Mouse (Mus musculus) neural tube, embryonic 14.5 days (tissue): ENCODE results near the gene Msln. TPM values are rescaled to one million over a fixed set of nuclear protein-coding genes. Genes with fewer than 3 reads are reported as not detected.

Source experiments
- ATAC-seq: fragments of 200-750 bp; cut with Nextera tagmentation; 2 replicates; pipeline ENCODE4 v1.8.0; 2017; ENCODE audit warnings: low read depth, mild to moderate bottlenecking, moderate TSS enrichment, moderate library complexity
- H3K27ac ChIP-seq: fragments of 300-500 bp; sonication (generic); 2 replicates; pipeline ENCODE4 v1.5.1; 2014; ENCODE audit warnings: low read depth, mild to moderate bottlenecking, control low read depth, low read length, moderate library complexity, mixed read lengths
- H3K27me3 ChIP-seq: fragments of 300-500 bp; sonication (generic); 2 replicates; pipeline ENCODE4 v1.6.1; 2014; ENCODE audit warnings: low read length; ENCODE audit not compliant: control insufficient read depth, insufficient read depth
- H3K36me3 ChIP-seq: fragments of 300-500 bp; sonication (generic); 2 replicates; pipeline ENCODE4 v1.6.1; 2014; ENCODE audit warnings: low read length, mixed read lengths; ENCODE audit not compliant: control insufficient read depth, insufficient read depth
- H3K4me1 ChIP-seq: fragments of 300-500 bp; sonication (generic); 2 replicates; pipeline ENCODE4 v1.6.1; 2014; ENCODE audit warnings: low read length; ENCODE audit not compliant: control insufficient read depth, insufficient read depth
- H3K4me2 ChIP-seq: fragments of 300-500 bp; sonication (generic); 2 replicates; pipeline ENCODE4 v1.6.1; 2014; ENCODE audit warnings: mild to moderate bottlenecking, low read depth, low read length, control low read depth
- H3K4me3 ChIP-seq: fragments of 300-500 bp; sonication (generic); 2 replicates; pipeline ENCODE4 v1.5.1; 2014; ENCODE audit warnings: low read depth, low read length, control low read depth, mixed read lengths
- H3K9ac ChIP-seq: fragments of 300-500 bp; sonication (generic); replicated peaks from 2 replicates; pipeline ENCODE4 v1.6.1; 2014; ENCODE audit warnings: low read depth, mild to moderate bottlenecking, control low read depth, low read length, mixed read lengths
- H3K9me3 ChIP-seq: fragments of 300-500 bp; sonication (generic); 2 replicates; pipeline ENCODE4 v1.6.1; 2016; ENCODE audit warnings: low read length; ENCODE audit not compliant: control insufficient read depth
- WGBS: fragments of 180-500 bp; shearing (Covaris S2); extraction: QIAGEN DNeasy Blood & Tissue Kit; methylation state at CpG from one replicate; pipeline ENCODE4 v1.1.7; 2014; 5-methylcytosine and 5-hydroxymethylcytosine counted together
- polyA plus RNA-seq: library from polyadenylated mRNA; unstranded; fragments of >200 nt; fragmentation: Nextera tagmentation; extraction: Ambion mirVana; gene quantifications from 2 replicates; pipeline ENCODE4 v1.2.1, GENCODE M21; 2014

The Msln gene
- polyA plus RNA-seq, 1 experiment from 2014 or later: not detected

DNA sequence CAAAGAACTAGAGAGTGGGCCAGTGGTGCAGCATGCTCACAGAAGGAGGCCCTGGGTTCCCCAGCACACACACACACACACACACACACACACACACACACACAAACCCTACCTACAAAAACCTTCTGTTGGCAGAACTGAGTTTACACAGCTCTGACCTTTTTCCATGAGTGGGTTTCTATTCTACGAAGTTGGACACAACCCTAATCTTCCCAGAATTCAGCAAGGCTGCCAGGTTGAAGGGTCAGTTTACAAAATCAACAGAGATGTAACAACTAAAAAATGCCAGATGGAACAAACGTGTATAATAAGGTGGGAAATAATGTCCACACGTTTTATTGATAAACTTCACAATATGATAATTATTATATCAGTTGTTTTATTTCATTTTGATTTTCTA is 3.5 kb upstream of the Msln start:
- Histone ChIP-seq H3K27ac (no peak overlapping the region), H3K4me1 (no peaks in the 10 kb centered on the region), H3K4me2 (no peak overlapping the region), H3K9ac (no peak overlapping the region), H3K27me3 (no peaks in the 10 kb centered on the region), H3K9me3 (no peaks in the 10 kb centered on the region), H3K4me3 (no peak overlapping the region), H3K36me3 (no peaks in the 10 kb centered on the region)
- ATAC-seq: no peak
- 84% methylated on average over 3 of the region's 3 CpGs for WGBS

DNA sequence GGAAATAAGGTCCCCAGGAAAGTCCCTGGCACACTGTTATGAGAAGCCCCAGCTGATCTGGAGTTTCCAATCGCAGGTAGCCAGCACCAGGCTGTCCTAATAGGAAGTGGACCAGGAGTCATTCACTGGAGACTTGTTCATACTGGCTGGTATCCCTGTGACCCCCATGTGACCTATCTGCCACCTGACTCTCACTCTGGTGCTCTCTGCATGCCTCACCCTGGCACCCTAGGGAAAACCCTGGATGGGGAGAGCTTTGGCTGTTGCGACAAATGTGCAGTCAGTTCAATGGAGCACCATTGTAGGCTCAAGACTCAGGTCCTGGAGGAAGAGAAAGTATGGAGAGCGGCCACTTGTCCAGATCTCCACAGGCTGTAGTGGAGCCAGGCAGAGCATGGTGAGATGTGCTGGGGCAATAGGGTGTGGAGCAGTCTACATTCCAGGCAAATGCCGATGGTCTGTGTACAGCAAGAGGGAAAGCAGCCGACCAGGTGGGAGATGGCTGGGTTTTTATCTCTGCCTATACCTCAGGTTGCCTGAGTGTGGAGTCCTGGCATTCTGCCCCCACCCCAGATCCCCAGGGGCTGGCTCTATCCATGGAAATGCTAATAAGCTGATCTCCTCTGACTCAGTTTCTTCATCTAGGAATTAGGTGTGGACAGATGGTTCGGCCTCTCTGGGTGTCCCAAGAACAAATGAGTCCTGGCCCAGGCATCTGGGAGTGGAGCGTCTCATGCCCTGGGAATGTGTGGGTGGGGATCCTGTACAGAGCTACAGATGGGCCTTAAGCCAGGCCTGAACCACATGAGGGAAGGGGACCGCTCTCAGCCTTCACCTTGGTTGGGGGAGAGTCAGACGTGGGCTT is 2.4 kb upstream of the Msln start:
- ATAC-seq: no peak
- no peak overlapping the region for H3K4me2 ChIP-seq
- no peaks in the 10 kb centered on the region for H3K36me3 ChIP-seq
- no peaks in the 10 kb centered on the region for H3K27me3 ChIP-seq
- no peak overlapping the region for H3K9ac ChIP-seq
- no peak overlapping the region for H3K27ac ChIP-seq
- no peaks in the 10 kb centered on the region for H3K9me3 ChIP-seq
- WGBS: 85% methylated on average over 9 of the region's 9 CpGs
- no peak overlapping the region for H3K4me3 ChIP-seq
- 0 out of 2 replicates have a peak, but pooled peaks cover 1% of the 10 kb centered on the region for H3K4me1 ChIP-seq

DNA sequence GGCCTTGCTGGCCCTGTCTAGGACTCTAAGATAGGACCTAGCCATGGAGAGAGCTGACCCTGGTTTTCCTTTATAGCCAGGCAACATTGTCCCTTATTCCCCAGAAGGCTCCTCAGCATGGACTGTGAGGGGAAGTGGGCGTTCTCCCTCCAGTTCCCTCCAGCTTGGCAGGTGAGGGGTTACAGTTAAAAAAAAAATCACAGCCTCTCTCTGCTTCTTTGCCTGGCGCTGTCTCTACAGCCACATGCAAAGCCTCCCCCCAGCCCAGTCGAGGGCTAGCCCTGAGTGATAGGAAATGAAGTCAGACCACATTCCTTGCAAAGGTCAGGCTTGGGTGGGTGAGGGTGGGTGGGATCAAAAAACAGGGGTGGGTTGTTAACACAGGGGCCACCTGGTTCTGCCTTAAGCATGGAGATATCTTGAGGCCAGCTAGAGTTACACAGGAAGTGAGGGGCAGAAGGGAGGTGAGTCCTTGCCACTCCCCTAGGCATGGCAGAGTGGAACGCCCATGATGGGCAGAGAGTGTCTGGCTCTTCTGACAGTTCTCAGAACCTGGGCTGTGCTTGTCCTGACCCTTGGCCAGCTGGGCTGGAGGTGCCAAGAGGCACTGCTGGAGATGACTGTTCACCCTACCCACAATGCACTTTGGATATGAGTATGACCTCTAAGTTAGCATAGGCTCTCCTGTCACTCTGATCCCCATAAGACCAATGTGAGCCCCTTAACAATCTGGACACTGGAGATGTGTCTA is 1.6 kb upstream of the Msln start:
- 70% methylated on average over 4 of the region's 4 CpGs for WGBS
- Histone ChIP-seq H3K36me3 (no peaks in the 10 kb centered on the region), H3K27me3 (no peaks in the 10 kb centered on the region), H3K4me3 (no peak overlapping the region), H3K4me1 (0 out of 2 replicates have a peak, but pooled peaks cover 3% of the 10 kb centered on the region), H3K9me3 (no peaks in the 10 kb centered on the region), H3K27ac (no peak overlapping the region), H3K4me2 (no peak overlapping the region), H3K9ac (no peak overlapping the region)
- ATAC-seq: no peak

DNA sequence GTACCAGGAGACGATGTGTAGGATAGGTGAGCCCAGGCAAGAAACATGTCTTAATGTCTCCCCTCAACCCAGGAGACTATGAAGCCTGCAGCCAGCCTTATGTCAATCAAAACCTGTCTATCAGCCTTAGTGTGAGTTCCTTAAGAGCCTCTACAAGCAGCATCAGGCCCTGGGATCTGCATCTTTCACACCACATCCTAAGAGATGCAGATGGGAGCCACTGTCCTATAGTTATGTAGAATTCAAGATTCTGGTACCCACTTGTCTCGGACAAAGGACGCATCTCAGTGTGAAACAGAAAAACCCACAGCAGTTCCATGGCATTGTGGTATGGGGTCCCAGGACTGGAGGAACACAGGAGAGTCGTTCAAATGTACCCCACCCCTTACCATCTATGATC is 908 bp upstream of the Msln start:
- Histone ChIP-seq H3K4me3 (no peak overlapping the region), H3K4me1 (0 out of 2 replicates have a peak, but pooled peaks cover 3% of the 10 kb centered on the region), H3K27me3 (no peaks in the 10 kb centered on the region), H3K9me3 (no peaks in the 10 kb centered on the region), H3K9ac (no peak overlapping the region), H3K36me3 (no peaks in the 10 kb centered on the region), H3K4me2 (no peak overlapping the region), H3K27ac (no peak overlapping the region)
- WGBS: 83% methylated on average over 4 of the region's 4 CpGs
- ATAC-seq: no peak

DNA sequence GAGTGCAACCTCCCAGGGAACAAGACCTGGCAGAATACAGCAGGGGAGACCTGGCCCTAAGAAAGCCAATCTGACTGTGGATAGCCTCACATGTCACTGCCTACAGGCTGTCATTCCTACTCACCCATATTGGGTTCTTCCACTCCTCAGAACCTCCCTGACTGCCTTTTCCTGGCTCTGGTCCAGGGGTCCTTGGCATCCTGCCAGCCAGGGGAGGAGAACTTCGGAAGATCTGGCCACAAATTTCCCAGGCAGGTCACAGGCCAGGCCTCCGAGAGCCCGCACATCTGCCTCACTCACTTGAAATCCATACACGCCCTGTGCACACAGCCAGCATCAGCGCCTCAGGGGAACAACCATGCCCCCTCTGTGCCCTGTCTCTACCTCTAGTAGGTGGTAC is 2.7 kb downstream of the Msln start:
- H3K9ac ChIP-seq: no peak overlapping the region
- H3K9me3 ChIP-seq: no peaks in the 10 kb centered on the region
- H3K4me2 ChIP-seq: no peak overlapping the region
- no peak overlapping the region for H3K4me3 ChIP-seq
- H3K36me3 ChIP-seq: no peaks in the 10 kb centered on the region
- 0 out of 2 replicates have a peak, but pooled peaks cover 3% of the 10 kb centered on the region for H3K4me1 ChIP-seq
- ATAC-seq: no peak
- 37% methylated on average over 5 of the region's 5 CpGs for WGBS
- H3K27ac ChIP-seq: no peak overlapping the region
- no peaks in the 10 kb centered on the region for H3K27me3 ChIP-seq

DNA sequence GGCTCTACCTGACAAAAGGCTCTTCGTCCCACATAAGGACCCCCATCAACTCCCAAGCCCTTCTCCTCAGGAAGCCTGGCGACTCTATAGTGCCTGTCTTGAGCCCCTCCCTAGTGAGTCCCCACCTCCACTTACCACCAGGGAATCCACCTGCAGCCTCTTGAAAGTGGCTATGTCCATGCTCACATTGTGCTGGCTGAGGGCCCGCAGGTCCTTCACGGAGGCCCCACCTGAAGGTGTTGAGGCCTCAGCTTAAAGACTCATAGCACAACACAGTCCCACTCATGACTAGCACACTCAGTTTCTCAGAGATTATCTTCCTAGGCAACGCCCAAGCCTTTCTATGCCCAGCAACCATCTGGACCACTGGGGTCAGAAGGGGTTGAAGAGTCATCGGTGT is 4.9 kb downstream of the Msln start:
- Histone ChIP-seq H3K27me3 (no peaks in the 10 kb centered on the region), H3K4me2 (no peak overlapping the region), H3K4me1 (0 out of 2 replicates have a peak, but pooled peaks cover 3% of the 10 kb centered on the region), H3K36me3 (no peaks in the 10 kb centered on the region), H3K9me3 (no peaks in the 10 kb centered on the region), H3K27ac (no peak overlapping the region), H3K9ac (no peak overlapping the region), H3K4me3 (no peak overlapping the region)
- 86% methylated on average over 6 of the region's 6 CpGs for WGBS
- ATAC-seq: no peak

DNA sequence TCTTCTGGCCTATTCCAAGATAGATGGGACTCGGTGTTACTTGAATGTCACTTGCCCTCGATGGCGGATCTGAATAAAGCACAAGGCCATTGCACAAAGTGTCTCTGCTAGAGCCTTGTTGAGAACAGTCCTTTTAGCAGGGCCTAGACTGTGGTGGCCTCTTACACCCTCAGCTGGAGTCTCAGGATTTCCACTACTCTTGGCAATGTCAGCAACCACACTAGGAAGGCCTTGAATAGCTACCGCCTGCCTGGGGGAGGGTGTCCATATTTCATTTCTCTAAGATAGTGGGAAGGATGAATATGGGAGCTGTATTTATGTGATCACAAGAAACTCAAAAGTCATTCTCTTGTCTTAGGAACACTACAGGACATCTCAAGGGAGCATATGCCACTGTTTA is 5.9 kb downstream of the Msln start:
- Histone ChIP-seq H3K9me3 (no peaks in the 10 kb centered on the region), H3K36me3 (no peaks in the 10 kb centered on the region), H3K4me1 (0 out of 2 replicates have a peak, but pooled peaks cover 3% of the 10 kb centered on the region), H3K9ac (no peak overlapping the region), H3K4me2 (no peak overlapping the region), H3K27ac (no peak overlapping the region), H3K27me3 (no peaks in the 10 kb centered on the region), H3K4me3 (no peak overlapping the region)
- ATAC-seq: no peak
- WGBS: 93% methylated on average over 4 of the region's 4 CpGs

DNA sequence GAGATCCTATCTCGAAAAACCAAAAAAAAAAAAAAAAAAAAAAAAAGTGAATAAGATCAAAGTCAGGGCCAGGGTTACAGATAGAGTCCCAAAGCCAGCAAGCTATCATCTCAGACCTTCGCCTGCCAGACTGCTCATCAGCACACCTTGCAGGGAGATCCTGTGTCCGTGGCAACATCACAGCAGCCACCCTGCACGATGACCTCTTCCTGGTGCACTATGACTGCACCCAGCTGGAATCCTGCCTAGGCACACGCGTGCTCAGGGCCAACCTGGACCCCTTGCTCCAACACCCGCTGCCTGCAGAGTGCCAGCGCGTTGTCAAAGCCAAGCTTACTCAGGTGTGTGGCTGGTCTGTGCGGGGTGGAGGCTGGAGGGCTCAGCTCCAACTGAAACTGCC is 9.9 kb downstream of the Msln start:
- H3K9ac ChIP-seq: no peak overlapping the region
- no peak overlapping the region for H3K27ac ChIP-seq
- no peak overlapping the region for H3K4me3 ChIP-seq
- H3K27me3 ChIP-seq: no peaks in the 10 kb centered on the region
- H3K9me3 ChIP-seq: no peaks in the 10 kb centered on the region
- 79% methylated on average over 10 of the region's 10 CpGs for WGBS
- no peak for ATAC-seq
- H3K4me2 ChIP-seq: no peak overlapping the region
- H3K4me1 ChIP-seq: no peaks in the 10 kb centered on the region
- H3K36me3 ChIP-seq: no peaks in the 10 kb centered on the region

DNA sequence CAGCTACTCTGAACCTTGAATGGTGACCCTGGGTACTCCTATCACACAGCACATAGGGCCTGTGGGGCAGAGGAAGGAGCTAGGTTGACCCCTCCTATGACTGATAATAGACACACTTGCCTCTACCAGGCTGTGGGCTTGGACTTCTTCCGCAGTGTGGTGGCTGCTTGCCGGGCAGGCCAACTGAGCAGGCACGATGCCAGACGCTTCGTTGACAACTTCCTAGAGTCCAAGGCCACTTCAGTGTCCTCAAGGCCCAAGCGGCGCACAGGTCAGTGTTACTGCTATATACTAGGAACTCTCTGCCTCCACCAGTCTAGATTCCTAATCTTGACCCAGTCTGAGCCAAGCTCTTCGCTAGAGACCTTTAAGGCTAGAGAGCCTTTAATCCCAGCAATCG is 10.3 kb downstream of the Msln start:
- H3K9ac ChIP-seq: no peak overlapping the region
- no peaks in the 10 kb centered on the region for H3K4me1 ChIP-seq
- no peaks in the 10 kb centered on the region for H3K9me3 ChIP-seq
- no peak overlapping the region for H3K4me3 ChIP-seq
- H3K27ac ChIP-seq: no peak overlapping the region
- no peak overlapping the region for H3K4me2 ChIP-seq
- no peaks in the 10 kb centered on the region for H3K36me3 ChIP-seq
- WGBS: 95% methylated on average over 9 of the region's 9 CpGs
- no peak for ATAC-seq
- no peaks in the 10 kb centered on the region for H3K27me3 ChIP-seq
